Mouse (Mus musculus): ENCODE data around the gene Dstn. TPM values are rescaled to one million over a fixed set of nuclear protein-coding genes. Genes with fewer than 3 reads are reported as not detected.

Dstn gene
- polyA plus RNA-seq, 1 experiment, result 174 TPM

- H3K36me3 ChIP-seq (ENCODE audit: control insufficient read depth, insufficient read depth), result peaks cover 66% of the 10 kb centered on the region
- no peak overlapping the region for H3K4me3 ChIP-seq
- TF ChIP-seq MYOD1 (IDR thresholded peaks at IDR 0.05; ENCODE audit: control insufficient read depth in 1 of 3, insufficient read length in 2 of 3, low read depth in 2 of 3) (no peak), POLR2AphosphoS2 (IDR thresholded peaks at IDR 0.05; ENCODE audit: insufficient read length, low read depth) (peak; percentile 61)
- H3ac ChIP-seq (ENCODE audit: control insufficient read depth, insufficient read length), result no peak overlapping the region
- H3K4me2 ChIP-seq (ENCODE audit: low read depth), result no peak overlapping the region
- H3K79me2 ChIP-seq (ENCODE audit: control insufficient read depth, insufficient read depth), result peaks cover 9% of the 10 kb centered on the region
- H3K27me3 ChIP-seq (ENCODE audit: control insufficient read depth, insufficient read depth, insufficient read length), result no peaks in the 10 kb centered on the region
These were observed 30.5 kb downstream of the Dstn start for GRCm38 (mm10) chr2:143945466-143946075.

- H3K4me3 ChIP-seq, result no peak overlapping the region
- no peak overlapping the region for H3ac ChIP-seq (ENCODE audit: control insufficient read depth, insufficient read length)
- peaks cover 70% of the 10 kb centered on the region for H3K36me3 ChIP-seq (ENCODE audit: control insufficient read depth, insufficient read depth)
These were observed 31.3 kb downstream of the Dstn start for GRCm38 (mm10) chr2:143946399-143946798.

GRCm38 (mm10) chr2:143947981-143948380 lies 32.9 kb downstream of the Dstn start:
- TF ChIP-seq MYOD1 (IDR thresholded peaks at IDR 0.05; ENCODE audit: control insufficient read depth in 1 of 3, insufficient read length in 2 of 3, low read depth in 2 of 3) (no peak), CEBPB (IDR thresholded peaks at IDR 0.05; ENCODE audit: insufficient read depth, poor library complexity, severe bottlenecking) (no peak), USF1 (IDR thresholded peaks at IDR 0.05; ENCODE audit: low read depth) (no peak), MYOG (IDR thresholded peaks at IDR 0.05; ENCODE audit: control insufficient read depth in 1 of 3, insufficient read depth in 1 of 3, insufficient read length in 2 of 3, low read depth in 2 of 3) (no peak), POLR2AphosphoS2 (IDR thresholded peaks at IDR 0.05; ENCODE audit: insufficient read length, low read depth) (no peak), TCF12 (IDR thresholded peaks at IDR 0.05; ENCODE audit: insufficient read depth, poor library complexity, severe bottlenecking) (no peak)
- Histone ChIP-seq H3K27me3 (ENCODE audit: control insufficient read depth, insufficient read depth, insufficient read length) (no peaks in the 10 kb centered on the region), H3K79me2 (ENCODE audit: control insufficient read depth, insufficient read depth) (no peaks in the 10 kb centered on the region), H3K4me3 (no peak overlapping the region), H3ac (ENCODE audit: control insufficient read depth, insufficient read length) (no peak overlapping the region), H3K4me2 (ENCODE audit: low read depth) (no peak overlapping the region), H3K36me3 (ENCODE audit: control insufficient read depth, insufficient read depth) (peaks cover 73% of the 10 kb centered on the region)

More at GRCm38 (mm10) chr2:143946399-143946798, 31.3 kb downstream of the Dstn start:
- no peak overlapping the region for H3K4me2 ChIP-seq (ENCODE audit: low read depth)
- H3K27me3 ChIP-seq (ENCODE audit: control insufficient read depth, insufficient read depth, insufficient read length), result no peaks in the 10 kb centered on the region
- peak; percentile 75 for TF ChIP-seq POLR2AphosphoS2 (IDR thresholded peaks at IDR 0.05; ENCODE audit: insufficient read length, low read depth)
- no peak for TF ChIP-seq USF1 (IDR thresholded peaks at IDR 0.05; ENCODE audit: low read depth)
- TF ChIP-seq MAX (IDR thresholded peaks at IDR 0.05; ENCODE audit: low read depth), result no peak
- peaks cover 2% of the 10 kb centered on the region for H3K79me2 ChIP-seq (ENCODE audit: control insufficient read depth, insufficient read depth)

GRCm38 (mm10) chr2:143948416-143948815 lies 33.3 kb downstream of the Dstn start:
- no peaks in the 10 kb centered on the region for H3K79me2 ChIP-seq (ENCODE audit: control insufficient read depth, insufficient read depth)
- H3K4me2 ChIP-seq (ENCODE audit: low read depth), result no peak overlapping the region
- H3K27me3 ChIP-seq (ENCODE audit: control insufficient read depth, insufficient read depth, insufficient read length), result no peaks in the 10 kb centered on the region
- TF ChIP-seq MYOG (IDR thresholded peaks at IDR 0.05; ENCODE audit: control insufficient read depth in 1 of 3, insufficient read depth in 1 of 3, insufficient read length in 2 of 3, low read depth in 2 of 3) (no peak), POLR2AphosphoS2 (IDR thresholded peaks at IDR 0.05; ENCODE audit: insufficient read length, low read depth) (no peak), CEBPB (IDR thresholded peaks at IDR 0.05; ENCODE audit: insufficient read depth, poor library complexity, severe bottlenecking) (no peak), POLR2A (IDR thresholded peaks at IDR 0.05; ENCODE audit: insufficient read length, low read depth) (no peak), REST (IDR thresholded peaks at IDR 0.05; ENCODE audit: insufficient read depth, insufficient read length) (no peak), TCF3 (IDR thresholded peaks at IDR 0.05; ENCODE audit: insufficient read length, low read depth) (no peak), TCF12 (IDR thresholded peaks at IDR 0.05; ENCODE audit: insufficient read depth, poor library complexity, severe bottlenecking) (no peak), USF1 (IDR thresholded peaks at IDR 0.05; ENCODE audit: low read depth) (no peak), MAX (IDR thresholded peaks at IDR 0.05; ENCODE audit: low read depth) (no peak), MYOD1 (IDR thresholded peaks at IDR 0.05; ENCODE audit: control insufficient read depth in 1 of 3, insufficient read length in 2 of 3, low read depth in 2 of 3) (no peak), SRF (IDR thresholded peaks at IDR 0.05; ENCODE audit: control insufficient read depth, insufficient read length, low read depth) (no peak), E2F4 (IDR thresholded peaks at IDR 0.05; ENCODE audit: insufficient read depth) (no peak)
- no peak overlapping the region for H3K4me3 ChIP-seq
- H3ac ChIP-seq (ENCODE audit: control insufficient read depth, insufficient read length), result no peak overlapping the region
- peaks cover 73% of the 10 kb centered on the region for H3K36me3 ChIP-seq (ENCODE audit: control insufficient read depth, insufficient read depth)

GRCm38 (mm10) chr2:143949217-143949616 lies 34.1 kb downstream of the Dstn start:
- H3K4me2 ChIP-seq (ENCODE audit: low read depth), result no peak overlapping the region
- no peak overlapping the region for H3K4me3 ChIP-seq
- H3K79me2 ChIP-seq (ENCODE audit: control insufficient read depth, insufficient read depth), result no peaks in the 10 kb centered on the region
- no peaks in the 10 kb centered on the region for H3K27me3 ChIP-seq (ENCODE audit: control insufficient read depth, insufficient read depth, insufficient read length)
- TF ChIP-seq CEBPB (IDR thresholded peaks at IDR 0.05; ENCODE audit: insufficient read depth, poor library complexity, severe bottlenecking) (no peak), MYOD1 (IDR thresholded peaks at IDR 0.05; ENCODE audit: control insufficient read depth in 1 of 3, insufficient read length in 2 of 3, low read depth in 2 of 3) (no peak), REST (IDR thresholded peaks at IDR 0.05; ENCODE audit: insufficient read depth, insufficient read length) (no peak), SRF (IDR thresholded peaks at IDR 0.05; ENCODE audit: control insufficient read depth, insufficient read length, low read depth) (no peak), MYOG (IDR thresholded peaks at IDR 0.05; ENCODE audit: control insufficient read depth in 1 of 3, insufficient read depth in 1 of 3, insufficient read length in 2 of 3, low read depth in 2 of 3) (no peak)
- peaks cover 73% of the 10 kb centered on the region for H3K36me3 ChIP-seq (ENCODE audit: control insufficient read depth, insufficient read depth)
- no peak overlapping the region for H3ac ChIP-seq (ENCODE audit: control insufficient read depth, insufficient read length)
